Mouse (Mus musculus): ENCODE measurements at regions not wholly inside any gene's neighbourhood (a gene's known extent, or its start where the extent isn't known, plus 50 kb on each side); places are given as distances from the start of the nearest gene placed in this dataset.

- ATAC-seq (ENCODE audit: insufficient number of reproducible peaks, low FRiP score, low TSS enrichment): no peak
Observed at GRCm38 (mm10) chr14:102883344-102884122, 98.9 kb downstream of the Kctd12 start.

- ATAC-seq (ENCODE audit: insufficient number of reproducible peaks, low FRiP score, low TSS enrichment): no peak
Observed at GRCm38 (mm10) chr14:102882281-102882680, 100.2 kb downstream of the Kctd12 start.

- no peak for ATAC-seq (ENCODE audit: insufficient number of reproducible peaks, low FRiP score, low TSS enrichment)
Observed at GRCm38 (mm10) chr14:102880658-102881083, 101.8 kb downstream of the Kctd12 start.

- ATAC-seq (ENCODE audit: insufficient number of reproducible peaks, low FRiP score, low TSS enrichment): no peak
Observed at GRCm38 (mm10) chr14:102878572-102878971, 103.9 kb downstream of the Kctd12 start.

GRCm38 (mm10) chr14:102868160-102868559 lies 114.3 kb downstream of the Kctd12 start:
- no peak for ATAC-seq (ENCODE audit: insufficient number of reproducible peaks, low FRiP score, low TSS enrichment)

- ATAC-seq (ENCODE audit: insufficient number of reproducible peaks, low FRiP score, low TSS enrichment): no peak
Observed at GRCm38 (mm10) chr14:102867697-102868096, 114.7 kb downstream of the Kctd12 start.

- ATAC-seq (ENCODE audit: insufficient number of reproducible peaks, low FRiP score, low TSS enrichment): peak; percentile 58; the same call in 1 of the 2 replicates
Observed at GRCm38 (mm10) chr14:102866511-102866910, 115.9 kb downstream of the Kctd12 start.

- ATAC-seq (ENCODE audit: insufficient number of reproducible peaks, low FRiP score, low TSS enrichment): no peak; the same call in 1 of the 2 replicates
Observed at GRCm38 (mm10) chr14:102861694-102862093, 120.7 kb downstream of the Kctd12 start.

GRCm38 (mm10) chr14:102859361-102859871 lies 123.0 kb downstream of the Kctd12 start:
- no peak for ATAC-seq (ENCODE audit: insufficient number of reproducible peaks, low FRiP score, low TSS enrichment)

- ATAC-seq (ENCODE audit: insufficient number of reproducible peaks, low FRiP score, low TSS enrichment): no peak
Observed at GRCm38 (mm10) chr14:102855264-102855840, 127.1 kb downstream of the Kctd12 start.

- no peak for ATAC-seq (ENCODE audit: insufficient number of reproducible peaks, low FRiP score, low TSS enrichment)
Observed at GRCm38 (mm10) chr14:102843700-102844099, 138.7 kb downstream of the Kctd12 start.

GRCm38 (mm10) chr14:102837602-102838001 lies 144.8 kb downstream of the Kctd12 start:
- ATAC-seq (ENCODE audit: insufficient number of reproducible peaks, low FRiP score, low TSS enrichment): no peak

- no peak for ATAC-seq (ENCODE audit: insufficient number of reproducible peaks, low FRiP score, low TSS enrichment)
Observed at GRCm38 (mm10) chr14:102835118-102835769, 147.2 kb downstream of the Kctd12 start.

GRCm38 (mm10) chr14:102828442-102828841 lies 154.0 kb downstream of the Kctd12 start:
- ATAC-seq (ENCODE audit: insufficient number of reproducible peaks, low FRiP score, low TSS enrichment): no peak

- ATAC-seq (ENCODE audit: insufficient number of reproducible peaks, low FRiP score, low TSS enrichment): no peak
Observed at GRCm38 (mm10) chr14:102827756-102828384, 154.6 kb downstream of the Kctd12 start.

GRCm38 (mm10) chr14:102825525-102825924 lies 156.9 kb downstream of the Kctd12 start:
- no peak for ATAC-seq (ENCODE audit: insufficient number of reproducible peaks, low FRiP score, low TSS enrichment)

GRCm38 (mm10) chr14:102820663-102821062 lies 161.8 kb downstream of the Kctd12 start:
- ATAC-seq (ENCODE audit: insufficient number of reproducible peaks, low FRiP score, low TSS enrichment): no peak

GRCm38 (mm10) chr14:102811678-102812081 lies 170.8 kb downstream of the Kctd12 start:
- no peak for ATAC-seq (ENCODE audit: insufficient number of reproducible peaks, low FRiP score, low TSS enrichment)

- ATAC-seq (ENCODE audit: insufficient number of reproducible peaks, low FRiP score, low TSS enrichment): no peak
Observed at GRCm38 (mm10) chr14:102811022-102811421, 171.4 kb downstream of the Kctd12 start.

- no peak for ATAC-seq (ENCODE audit: insufficient number of reproducible peaks, low FRiP score, low TSS enrichment)
Observed at GRCm38 (mm10) chr14:102810121-102810921, 172.1 kb downstream of the Kctd12 start.

All from cerebellum, adult (tissue).